Mouse (Mus musculus): ENCODE measurements around the gene Gm6871. TPM values are rescaled to one million over a fixed set of nuclear protein-coding genes. Genes with fewer than 3 reads are reported as not detected.
"Not testable (repeated sequence)": the region's sequence is repeated elsewhere in the genome, so short reads cannot be mapped to it uniquely, and the experiment has no call there.

The Gm6871 gene
- total RNA-seq (2021): not detected
- long read RNA-seq, experiment 1: 0 reads
- long read RNA-seq, experiment 2: 0 reads

DNA sequence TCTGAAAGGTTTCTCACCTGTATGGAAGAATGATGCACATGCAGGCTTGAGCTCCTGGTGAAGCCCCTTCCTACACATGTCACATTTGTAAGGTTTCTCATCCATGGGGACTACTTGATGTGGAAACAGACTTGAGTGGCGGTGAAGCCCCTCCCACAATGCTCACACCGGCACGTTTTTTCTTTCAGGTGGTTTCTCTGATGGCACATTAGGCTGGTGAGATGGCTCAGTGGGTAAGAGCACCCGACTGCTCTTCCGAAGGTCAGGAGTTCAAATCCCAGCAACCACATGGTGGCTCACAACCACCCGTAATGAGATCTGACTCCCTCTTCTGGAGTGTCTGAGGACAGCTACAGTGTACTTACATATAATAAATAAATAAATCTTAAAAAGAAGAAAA, at the start of gene Gm6871:
Gene Gm6871 (minus strand): TSS at position 101 of the 400 bp plus-strand sequence.
- not testable (repeated sequence) for H3K27ac ChIP-seq

DNA sequence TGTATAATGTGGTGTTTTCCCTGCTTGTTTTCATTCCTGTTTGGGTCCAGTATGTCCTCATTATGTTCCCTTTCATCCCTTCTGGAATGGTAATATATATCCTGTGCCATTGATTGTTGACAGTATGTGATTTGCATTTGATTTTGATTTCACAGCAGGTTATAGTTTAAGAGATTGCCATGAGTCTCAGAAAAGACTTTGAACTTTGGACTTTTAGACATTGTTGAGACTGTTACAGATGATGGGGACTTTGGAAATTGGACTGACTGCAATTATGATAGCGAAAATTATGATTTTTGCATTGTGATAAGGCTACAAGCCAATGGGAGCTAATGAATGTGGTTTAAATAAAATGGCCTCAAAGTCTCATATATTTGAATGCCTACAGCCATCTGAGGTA, 42.8 kb upstream of the Gm6871 start:
- H3K4me3 ChIP-seq; H3K27ac ChIP-seq; DNase-seq; intact Hi-C loops (cut with DNase I): not testable (repeated sequence)

More for the DNA sequence above, at the start of gene Gm6871:
- H3K4me3 ChIP-seq; intact Hi-C loops (cut with DNase I); DNase-seq: not testable (repeated sequence)

DNA sequence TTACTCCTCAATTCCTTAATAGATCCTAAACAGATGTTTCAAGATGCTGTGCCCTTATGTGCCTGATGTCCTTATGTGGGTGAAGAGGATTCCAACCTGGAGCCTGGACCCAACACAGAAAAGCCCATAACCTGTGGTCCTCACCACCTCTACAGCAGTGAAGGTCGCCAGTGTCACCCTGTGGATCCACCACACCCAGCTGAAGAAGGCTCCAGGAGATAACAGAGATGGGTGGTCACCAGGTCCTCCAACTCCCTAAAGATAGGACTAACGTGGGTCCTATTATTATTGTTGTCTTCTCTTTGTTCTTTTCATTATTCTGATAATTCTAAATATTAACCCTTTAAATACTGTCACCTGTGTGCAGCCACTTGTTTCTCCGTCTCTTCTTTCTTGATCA, 38.2 kb upstream of the Gm6871 start:
- H3K27ac ChIP-seq: no peak overlapping the region
- intact Hi-C loops (cut with DNase I): no loop called here
- H3K4me3 ChIP-seq: no peak overlapping the region
- no peak for DNase-seq
- no peak for TF ChIP-seq CTCF (IDR thresholded peaks at IDR 0.05)

DNA sequence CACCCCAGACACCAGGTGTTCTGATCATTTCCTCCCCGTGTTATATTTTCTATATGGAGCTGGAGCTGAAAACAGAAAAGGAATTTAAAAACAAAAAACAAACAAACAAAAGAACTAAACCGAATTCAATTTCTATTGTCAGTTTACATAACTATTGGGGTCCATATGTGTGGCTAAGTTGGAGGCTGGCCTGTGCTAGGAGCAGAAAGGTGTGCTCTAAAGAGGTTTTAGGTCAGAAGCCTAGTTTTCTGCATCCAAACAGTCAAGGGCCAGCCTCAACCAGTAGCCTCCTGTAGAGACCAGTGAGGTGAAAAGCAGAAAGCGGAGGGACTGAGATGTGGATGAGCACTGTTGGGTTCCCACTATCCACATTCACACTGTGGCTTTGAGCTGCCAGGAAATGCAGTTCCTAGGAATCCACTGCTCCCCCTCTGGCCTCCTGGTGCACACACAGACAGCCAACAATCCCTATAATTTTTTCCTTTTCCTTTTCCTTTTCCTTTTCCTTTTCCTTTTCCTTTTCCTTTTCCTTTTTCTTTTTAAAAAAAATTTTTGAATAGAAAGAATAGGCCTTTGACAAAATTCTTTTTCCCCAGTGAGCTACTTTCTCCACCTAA, 26.6 kb upstream of the Gm6871 start:
- intact Hi-C loops (cut with DNase I): loop anchor here (2.0 kb wide), 2 partner anchors 35 to 101 kb away; partner anchors contain the start of genes AW146154 and Gm20449
- no peak for TF ChIP-seq CTCF (IDR thresholded peaks at IDR 0.05)
- Histone ChIP-seq H3K4me3 (peak overlapping the region; percentile 86), H3K27ac (peak overlapping the region; percentile 89)
- DNase-seq: no peak

DNA sequence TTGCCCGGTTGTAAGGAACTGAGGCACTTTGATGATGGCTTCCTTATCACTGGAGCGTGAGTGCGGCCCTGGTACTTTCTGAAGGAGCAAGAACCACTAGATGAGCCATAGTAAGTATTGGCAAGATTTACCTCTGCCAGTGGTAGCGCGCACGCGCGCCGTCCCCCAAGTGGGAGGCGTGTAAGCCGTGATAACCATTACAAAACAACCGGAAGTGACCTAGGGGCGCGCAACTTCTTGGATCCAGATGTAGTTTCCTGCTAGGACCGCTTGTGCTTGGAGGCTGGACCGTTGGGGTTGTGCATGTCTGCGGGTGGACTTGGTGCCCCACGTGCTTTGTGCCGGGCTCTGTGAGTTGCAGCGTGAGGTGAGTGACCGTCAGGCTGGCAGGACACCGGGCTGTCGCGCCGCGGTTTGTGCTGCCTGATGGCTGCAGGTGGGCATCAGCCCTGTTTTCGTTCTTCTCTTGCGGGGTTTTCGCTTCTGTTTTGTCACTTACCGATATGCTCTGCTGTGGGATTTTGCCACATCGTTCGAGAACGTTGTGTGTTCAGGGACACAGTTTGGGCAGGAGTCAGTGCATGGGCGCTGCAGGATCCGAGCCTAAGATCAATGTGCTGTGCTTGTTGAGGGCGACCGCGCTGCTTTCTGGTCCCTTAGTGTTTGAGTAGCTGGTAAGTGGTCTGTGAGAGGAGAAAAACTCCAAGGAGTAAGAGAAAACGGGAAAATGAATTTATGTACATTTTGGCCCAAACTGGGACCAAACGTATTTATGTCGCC, 25.8 kb upstream of the Gm6871 start, which contains the start of gene 2610021A01Rik:
Gene 2610021A01Rik (plus strand): TSS at position 197 of the 780 bp plus-strand sequence.
- no peak for TF ChIP-seq CTCF (IDR thresholded peaks at IDR 0.05)
- Histone ChIP-seq H3K4me3 (peak within 1 kb of the TSS; percentile 86), H3K27ac (peak within 1 kb of the TSS; percentile 89)
- intact Hi-C loops (cut with DNase I): loop anchor here (2.0 kb wide), 2 partner anchors 36 to 100 kb away; partner anchors contain the start of genes AW146154 and Gm20449
- DNase-seq: peak; percentile 92

DNA sequence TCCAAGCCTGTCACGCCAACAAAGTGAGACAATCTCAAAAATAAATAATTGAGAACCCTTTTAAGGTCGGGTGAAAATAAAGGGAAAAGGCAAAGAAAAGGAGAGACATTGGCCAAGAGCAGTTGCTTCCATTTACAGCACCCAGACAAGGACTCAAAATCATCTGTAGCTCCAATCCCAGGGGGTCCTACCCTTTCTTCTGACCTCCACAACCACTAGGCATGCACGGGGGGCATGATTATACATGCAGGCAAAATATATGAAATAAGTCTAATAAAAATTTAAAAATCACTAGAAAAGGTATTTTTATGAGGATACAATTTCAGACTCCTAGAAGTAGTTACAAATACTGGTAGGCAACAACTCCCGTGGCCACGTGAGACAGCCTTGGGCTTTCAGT, 25.2 kb upstream of the Gm6871 start:
- DNase-seq: no peak
- TF ChIP-seq CTCF (IDR thresholded peaks at IDR 0.05): no peak
- Histone ChIP-seq H3K4me3 (peak overlapping the region; percentile 86), H3K27ac (peak overlapping the region; percentile 89)
- intact Hi-C loops (cut with DNase I): loop anchor here (2.0 kb wide), 2 partner anchors 36 to 100 kb away; partner anchors contain the start of genes AW146154 and Gm20449

DNA sequence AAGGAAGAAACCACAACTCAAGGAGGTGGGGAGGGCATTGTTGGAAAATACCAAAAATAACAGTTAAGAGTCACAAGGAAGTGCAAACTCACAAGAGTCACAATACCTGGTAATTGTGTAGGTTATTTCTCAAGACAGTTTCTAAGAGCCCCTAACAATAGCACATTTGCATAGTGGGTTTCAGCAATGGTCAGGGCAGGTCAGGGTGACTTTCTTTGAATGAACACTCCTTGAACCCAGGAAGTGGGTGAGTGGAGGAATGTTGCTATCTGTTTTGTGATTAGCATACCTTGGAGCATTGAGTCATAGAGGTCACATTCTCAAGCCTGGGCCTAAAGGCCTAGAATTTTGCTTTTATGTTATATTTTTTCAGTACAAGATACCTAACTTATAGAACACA, 14.4 kb upstream of the Gm6871 start:
- H3K4me3 ChIP-seq; H3K27ac ChIP-seq; intact Hi-C loops (cut with DNase I); DNase-seq: not testable (repeated sequence)

DNA sequence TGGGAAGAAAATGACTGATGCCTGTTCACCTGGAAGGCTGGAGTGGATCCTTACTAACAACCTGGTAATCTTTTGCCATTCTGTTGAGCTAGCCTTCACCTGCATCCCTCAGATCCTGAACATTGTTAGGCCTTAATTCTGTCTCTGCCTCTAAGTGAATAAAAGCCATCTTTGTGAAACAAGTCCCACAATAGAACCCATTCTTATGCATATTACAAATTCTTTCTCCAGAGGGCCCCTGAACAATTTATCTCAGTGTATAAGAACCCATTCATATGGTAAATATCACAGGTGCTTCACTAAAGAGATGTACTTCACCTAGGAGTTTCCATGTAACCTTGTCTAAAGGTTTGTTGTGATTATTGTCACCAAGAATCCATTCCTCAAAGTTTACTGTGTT, 8.6 kb upstream of the Gm6871 start:
- TF ChIP-seq CTCF (IDR thresholded peaks at IDR 0.05): no peak
- DNase-seq: no peak
- no peak overlapping the region for H3K27ac ChIP-seq
- no peak overlapping the region for H3K4me3 ChIP-seq
- intact Hi-C loops (cut with DNase I): no loop called here

DNA sequence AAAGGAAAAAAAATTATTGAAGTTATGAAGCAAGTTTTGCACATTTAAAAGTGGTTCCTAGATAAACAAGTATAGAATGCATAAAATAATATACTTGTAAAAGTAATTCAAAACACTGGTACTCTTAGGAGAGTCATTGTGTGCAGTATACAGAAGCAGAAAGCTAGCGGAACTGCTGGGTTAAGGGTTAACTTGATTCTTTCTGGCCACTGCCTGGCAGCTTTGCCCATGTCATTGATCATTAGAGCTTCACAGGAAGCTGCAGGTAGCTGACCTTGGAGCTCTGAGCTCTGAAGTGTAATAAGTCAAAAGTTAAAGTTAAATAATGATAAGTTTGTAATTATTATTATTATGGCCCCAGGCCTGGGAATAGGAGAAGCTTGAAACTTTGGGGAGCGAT, 4.5 kb upstream of the Gm6871 start:
- intact Hi-C loops (cut with DNase I): no loop called here
- Histone ChIP-seq H3K4me3 (no peak overlapping the region), H3K27ac (no peak overlapping the region)
- no peak for TF ChIP-seq CTCF (IDR thresholded peaks at IDR 0.05)
- no peak for DNase-seq

DNA sequence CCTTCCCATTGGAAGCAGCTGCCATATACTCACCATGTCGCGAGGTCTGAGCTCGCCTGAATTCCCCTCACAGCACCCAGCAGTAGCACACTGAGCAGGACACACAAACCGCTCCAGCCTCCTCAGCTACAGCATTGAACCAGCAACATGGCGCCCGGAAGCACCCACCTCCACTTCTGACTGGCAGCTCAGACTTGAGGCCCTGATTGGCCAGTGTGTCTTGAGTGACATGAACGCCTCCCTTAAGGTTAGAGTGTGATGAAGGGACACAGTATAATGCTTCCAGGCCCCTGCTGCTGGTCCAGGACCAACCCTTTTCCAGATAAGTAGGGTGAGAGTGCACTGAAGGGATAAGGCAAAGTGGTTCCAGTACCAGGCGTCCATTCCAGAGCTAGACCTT, 12.8 kb downstream of the Gm6871 start:
- intact Hi-C loops (cut with DNase I): no loop called here
- DNase-seq: no peak
- H3K27ac ChIP-seq: no peak overlapping the region
- TF ChIP-seq CTCF (IDR thresholded peaks at IDR 0.05): no peak
- H3K4me3 ChIP-seq: no peak overlapping the region

DNA sequence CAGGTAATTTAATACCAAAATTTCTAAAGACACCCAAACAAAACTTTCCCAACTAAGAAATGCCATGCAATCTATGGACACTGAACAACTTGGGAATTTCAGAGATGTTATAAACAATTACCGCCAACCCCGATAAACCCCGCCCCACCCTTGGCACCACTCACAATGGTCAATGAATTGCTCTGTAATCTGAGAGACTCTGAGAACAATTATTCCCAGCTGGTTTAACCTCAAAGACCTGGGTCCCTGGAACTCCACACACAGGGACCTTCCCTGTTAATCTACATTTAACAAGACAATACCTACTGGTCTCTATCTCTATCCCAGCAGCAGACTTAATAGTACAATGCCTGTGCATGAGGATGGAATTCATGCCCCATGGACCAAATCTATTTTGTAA, 60.8 kb downstream of the Gm6871 start:
- no peak overlapping the region for H3K4me3 ChIP-seq
- DNase-seq: no peak
- intact Hi-C loops (cut with DNase I): no loop called here
- no peak for TF ChIP-seq CTCF (IDR thresholded peaks at IDR 0.05)
- H3K27ac ChIP-seq: no peak overlapping the region

DNA sequence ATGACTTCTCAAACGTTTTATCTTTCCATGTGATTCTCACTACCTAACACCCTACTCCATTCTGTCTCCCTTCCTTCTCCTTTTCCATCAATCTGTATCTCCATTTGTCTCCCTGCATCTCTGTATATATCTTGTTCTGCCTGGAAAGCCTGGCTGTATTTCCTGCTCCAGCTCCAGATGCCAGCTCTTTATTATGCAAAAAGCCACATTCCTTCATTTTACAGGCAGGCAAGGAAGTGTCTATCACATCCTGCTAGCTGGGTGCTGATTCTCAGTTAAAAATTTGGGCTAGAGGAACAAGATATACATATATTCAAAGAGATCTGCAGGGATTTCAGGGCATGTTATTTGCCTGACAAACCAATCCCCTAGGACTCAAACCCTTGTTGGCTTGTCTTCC, 61.3 kb downstream of the Gm6871 start:
- no peak for TF ChIP-seq CTCF (IDR thresholded peaks at IDR 0.05)
- Histone ChIP-seq H3K27ac (no peak overlapping the region), H3K4me3 (no peak overlapping the region)
- intact Hi-C loops (cut with DNase I): no loop called here
- no peak for DNase-seq

DNA sequence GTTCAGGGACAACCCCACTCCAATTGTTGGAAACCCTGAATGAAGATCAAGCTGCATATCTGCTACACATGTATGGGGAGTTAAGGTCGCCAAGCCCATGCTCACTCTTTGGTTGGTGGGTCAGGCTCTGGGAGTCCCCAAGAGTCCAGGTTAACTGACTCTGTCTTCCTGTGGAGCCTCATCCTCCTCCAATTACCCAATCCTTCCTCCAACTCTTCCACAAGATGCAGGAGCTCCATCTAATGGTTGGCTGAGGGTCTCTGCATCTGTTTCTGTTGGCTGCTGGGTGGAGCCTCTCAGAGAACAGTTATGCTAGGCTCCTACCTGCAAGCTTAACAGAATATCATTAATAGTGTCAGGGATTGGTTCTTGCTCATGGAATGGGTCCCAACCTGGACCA, 71.1 kb downstream of the Gm6871 start:
- DNase-seq: no peak
- no peak overlapping the region for H3K27ac ChIP-seq
- TF ChIP-seq CTCF (IDR thresholded peaks at IDR 0.05): no peak
- intact Hi-C loops (cut with DNase I): loop anchor here (10.0 kb wide), 1 partner anchor 992 kb away; no protein-coding TSS in a partner anchor
- no peak overlapping the region for H3K4me3 ChIP-seq

Data from gastrocnemius, adult 2 months (tissue).